Mouse (Mus musculus): ENCODE data around the gene Fam129a. TPM values are rescaled to one million over a fixed set of nuclear protein-coding genes. Genes with fewer than 3 reads are reported as not detected.

The Fam129a gene
- total and polyA plus RNA-seq, 3 experiments, result 27.8 to 48.3 (median 37.0) TPM

GRCm38 (mm10) chr1:151548896-151549610, 21.9 kb upstream of the Fam129a start:
- no peak for TF ChIP-seq TBP (conservative IDR thresholded peaks at IDR 0.05; ENCODE audit: low read depth, low read length)
- no peaks in the 10 kb centered on the region for H3K79me2 ChIP-seq (replicated peaks; ENCODE audit: control insufficient read depth, extremely low read depth, insufficient read depth, poor library complexity, severe bottlenecking)
- H3K4me3 ChIP-seq (replicated peaks in 1 of 3; ENCODE audit: low read depth in 2 of 3, low read length in 2 of 3, poor library complexity in 1 of 3), result no peak overlapping the region
- H3K27me3 ChIP-seq (replicated peaks), result no peaks in the 10 kb centered on the region
- H3K27ac ChIP-seq (ENCODE audit: insufficient read depth, low read depth), result no peak overlapping the region
- dilution Hi-C loops (cut with MboI; ENCODE audit: extremely low pct_ligation_motif_present, extremely low pct_unique_long_range_greater_than_20kb, low sequenced_read_pairs), result no loop called here
- no peak overlapping the region for H3K4me2 ChIP-seq (ENCODE audit: insufficient read depth, low read depth, poor library complexity, severe bottlenecking)
- in situ Hi-C loops (cut with MboI; ENCODE audit: low pct_ligation_motif_present, low pct_unique_long_range_greater_than_20kb, low sequenced_read_pairs), result no loop called here
- no peak for DNase-seq (ENCODE audit: extremely low read depth)
- peaks cover 5 to 6% of the 10 kb centered on the region in 2 experiments; a peak in 2 of 4 replicates for H3K4me1 ChIP-seq (ENCODE audit: control insufficient read depth in 1 of 2, insufficient read depth in 2 of 2)
- no peaks in the 10 kb centered on the region for H3K9me3 ChIP-seq (replicated peaks; ENCODE audit: low read length)
- no peaks in the 10 kb centered on the region for H3K36me3 ChIP-seq (replicated peaks in 1 of 2; ENCODE audit: control insufficient read depth in 1 of 2, insufficient read depth in 1 of 2, low read length in 1 of 2)
- H3K9ac ChIP-seq (ENCODE audit: insufficient read depth, low read depth), result no peak overlapping the region

- no peak overlapping the region for H3K9ac ChIP-seq (ENCODE audit: insufficient read depth, low read depth)
- no peak overlapping the region for H3K4me3 ChIP-seq (replicated peaks in 1 of 3; ENCODE audit: low read depth in 2 of 3, low read length in 2 of 3, poor library complexity in 1 of 3)
- no peak overlapping the region for H3K27ac ChIP-seq (ENCODE audit: insufficient read depth, low read depth)
- dilution Hi-C loops (cut with MboI; ENCODE audit: extremely low pct_ligation_motif_present, extremely low pct_unique_long_range_greater_than_20kb, low sequenced_read_pairs) (no loop called here), in situ Hi-C loops (cut with MboI; ENCODE audit: low pct_ligation_motif_present, low pct_unique_long_range_greater_than_20kb, low sequenced_read_pairs) (loop anchor here (10.0 kb wide), 1 partner anchor 45 kb away; the partner anchor contains the start of gene Rnf2)
- H3K4me2 ChIP-seq (ENCODE audit: insufficient read depth, low read depth, poor library complexity, severe bottlenecking), result no peak overlapping the region
- no peaks in the 10 kb centered on the region for H3K79me2 ChIP-seq (replicated peaks; ENCODE audit: control insufficient read depth, extremely low read depth, insufficient read depth, poor library complexity, severe bottlenecking)
- no peak for DNase-seq (ENCODE audit: extremely low read depth)
- no peaks in the 10 kb centered on the region for H3K9me3 ChIP-seq (replicated peaks; ENCODE audit: low read length)
- no peaks in the 10 kb centered on the region for H3K27me3 ChIP-seq (replicated peaks)
- no peak for TF ChIP-seq GABPA (IDR thresholded peaks at IDR 0.05; ENCODE audit: insufficient replicate concordance, low read depth, low read length)
- no peak for TF ChIP-seq SMC3 (IDR thresholded peaks at IDR 0.05; ENCODE audit: low read depth, low read length)
- no peak for TF ChIP-seq CTCF (conservative IDR thresholded peaks at IDR 0.05 in 1 of 2, IDR thresholded peaks at IDR 0.05 in 1 of 2; ENCODE audit: low read depth in 2 of 2, low read length in 2 of 2)
- no peak for TF ChIP-seq IRF4 (IDR thresholded peaks at IDR 0.05; ENCODE audit: low read depth, low read length)
- no peak for TF ChIP-seq USF2 (conservative IDR thresholded peaks at IDR 0.05; ENCODE audit: low read depth, low read length)
- TF ChIP-seq MYC (IDR thresholded peaks at IDR 0.05; ENCODE audit: low read depth, low read length), result no peak
- TF ChIP-seq JUN (IDR thresholded peaks at IDR 0.05; ENCODE audit: insufficient read depth, low read depth, low read length), result no peak
- TF ChIP-seq E2F4 (IDR thresholded peaks at IDR 0.05; ENCODE audit: insufficient replicate concordance, low read depth, low read length), result no peak
- TF ChIP-seq SIN3A (IDR thresholded peaks at IDR 0.05; ENCODE audit: low read length), result no peak
- TF ChIP-seq BHLHE40 (IDR thresholded peaks at IDR 0.05; ENCODE audit: low read depth, low read length), result no peak
- TF ChIP-seq HCFC1 (IDR thresholded peaks at IDR 0.05; ENCODE audit: low read depth, low read length), result no peak
- TF ChIP-seq MAX (IDR thresholded peaks at IDR 0.05; ENCODE audit: low read length), result no peak
- no peaks in the 10 kb centered on the region for H3K36me3 ChIP-seq (replicated peaks in 1 of 2; ENCODE audit: control insufficient read depth in 1 of 2, insufficient read depth in 1 of 2, low read length in 1 of 2)
- peaks cover 5 to 6% of the 10 kb centered on the region in 2 experiments; a peak in 2 of 4 replicates for H3K4me1 ChIP-seq (ENCODE audit: control insufficient read depth in 1 of 2, insufficient read depth in 2 of 2)
Observed at GRCm38 (mm10) chr1:151549794-151550193, 21.2 kb upstream of the Fam129a start.

Measured in CH12.LX (cell line).